ENCODE assay signal across 15 mouse cellular contexts in genomic region chr5:43645020-43645419, GRCm38 (mm10).
"Had no signal": no experiment of that assay in that cellular context is flagged by ENCODE, and none has a peak within 500 bp of the region (broad histone marks: within the 10 kb centered on the region; RNA-seq: fewer than 3 reads in every experiment).

No protein-coding gene starts in this region.

- H3K27me3 ChIP-seq: liver, embryonic 13.5 days; lung, embryonic 15.5 days; megakaryocyte, embryonic 14.5 days; stomach, embryonic 15.5 days had no signal

- H3K4me1 ChIP-seq: liver, embryonic 13.5 days; megakaryocyte, embryonic 14.5 days; stomach, embryonic 15.5 days had no signal

- DNase-seq: kidney, adult 9 months; kidney, postnatal 14 days; liver; liver, embryonic 13.5 days; liver, postnatal 0 days; lung, postnatal 14 days; right cerebral cortex, postnatal 14 days; thymus, adult 2 months; thymus, postnatal 25 days had no signal

- H3K9me3 ChIP-seq: liver, embryonic 13.5 days; lung, embryonic 15.5 days; megakaryocyte, embryonic 14.5 days; stomach, embryonic 15.5 days had no signal

- H3K4me2 ChIP-seq: liver, embryonic 13.5 days; lung, embryonic 15.5 days; midbrain, embryonic 11.5 days; stomach, embryonic 15.5 days had no signal

- H3K36me3 ChIP-seq: liver, embryonic 13.5 days; lung, embryonic 15.5 days; stomach, embryonic 15.5 days had no signal

- ATAC-seq: liver, postnatal 0 days; midbrain, embryonic 16.5 days had no signal

- H3K27ac ChIP-seq: liver, embryonic 13.5 days; lung, embryonic 15.5 days; macrophage; stomach, embryonic 15.5 days had no signal

- H3K9ac ChIP-seq: liver, embryonic 13.5 days; liver, postnatal 0 days; lung, embryonic 15.5 days; stomach, embryonic 15.5 days had no signal

- H3K4me3 ChIP-seq: liver, embryonic 13.5 days; lung, embryonic 15.5 days; megakaryocyte, embryonic 14.5 days; stomach, embryonic 15.5 days had no signal
